Mouse (Mus musculus): ENCODE measurements around the gene Fubp3.

DNA sequence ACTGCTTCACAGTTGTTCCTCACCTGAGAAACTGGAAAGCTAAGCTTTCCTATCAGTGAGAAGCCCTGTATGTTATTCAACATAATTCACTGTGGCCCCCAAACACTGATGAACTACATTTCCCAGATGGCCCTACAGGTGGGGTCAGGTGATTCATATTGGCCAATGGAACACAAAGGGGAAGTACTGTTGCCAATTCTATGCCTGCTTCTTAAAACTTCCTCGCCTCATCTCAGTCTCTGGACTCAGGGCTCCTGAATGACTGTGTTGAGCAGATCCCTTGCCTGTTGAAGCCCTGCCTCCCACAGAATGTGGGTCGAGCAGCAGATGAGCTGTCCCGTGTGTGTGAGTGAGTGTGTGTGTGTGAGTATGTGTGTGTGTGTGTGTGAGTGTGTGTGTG is 21.9 kb upstream of the Fubp3 start:
- no peak for TF ChIP-seq CTCF (IDR thresholded peaks at IDR 0.05; ENCODE audit: low read depth)
- TF ChIP-seq EP300 (IDR thresholded peaks at IDR 0.05; ENCODE audit: low read depth), result no peak
